Mouse (Mus musculus) activated CD4-positive, CD25-positive, alpha-beta regulatory T cell, adult 9 weeks (primary cell): ENCODE data around the gene Wasf3. TPM values are rescaled to one million over a fixed set of nuclear protein-coding genes. Genes with fewer than 3 reads are reported as not detected.

ENCODE experiments used
- polyA plus RNA-seq: library from polyadenylated mRNA; unstranded; fragments of 100-300 nt; shearing (Covaris generic); gene quantifications from one replicate; pipeline ENCODE4 v1.2.1, GENCODE M21; 2017

The Wasf3 gene
- not detected for polyA plus RNA-seq

GRCm38 (mm10) chr5:146384935-146385591 lies at the start of gene Wasf3:
TSS of gene Wasf3 (plus strand) at chr5:146384985.

GRCm38 (mm10) chr5:146481665-146482064 lies 96.9 kb downstream of the Wasf3 start, which contains the start of gene Gm6408:
TSS of gene Gm6408 (plus strand) at chr5:146481965.

GRCm38 (mm10) chr5:146491063-146491462 lies 106.3 kb downstream of the Wasf3 start, which contains the start of gene Gm6370:
TSS of gene Gm6370 (plus strand) at chr5:146491363.

GRCm38 (mm10) chr5:146502099-146502498 lies 117.3 kb downstream of the Wasf3 start, which contains the start of gene 4930449I24Rik:
TSS of gene 4930449I24Rik (plus strand) at chr5:146502399.

GRCm38 (mm10) chr5:146513823-146514222 lies 129.0 kb downstream of the Wasf3 start, which contains the start of gene Gm3402:
TSS of gene Gm3402 (plus strand) at chr5:146514123.

Other genes starting within 250 kb of the Wasf3 start
- gene Gm5565, start 224.4 kb upstream of the Wasf3 start, polyA plus RNA-seq = not detected
- gene Gm6309, start 214.3 kb upstream of the Wasf3 start, polyA plus RNA-seq = not detected
- 0.84 TPM for gene 1700001J03Rik, start 199.7 kb upstream of the Wasf3 start, polyA plus RNA-seq
- gene Rnf6, start 163.4 kb upstream of the Wasf3 start, polyA plus RNA-seq = 87.5 TPM
- 7.2 TPM for gene Cdk8, start 153.8 kb upstream of the Wasf3 start, polyA plus RNA-seq
- gene Gm6408, start 97.0 kb downstream of the Wasf3 start, polyA plus RNA-seq = not detected
- not detected for gene Gm6370, start 106.4 kb downstream of the Wasf3 start, polyA plus RNA-seq
- gene 4930449I24Rik, start 117.4 kb downstream of the Wasf3 start, polyA plus RNA-seq = not detected
- gene Gm3402, start 129.1 kb downstream of the Wasf3 start, polyA plus RNA-seq = not detected
- not detected for gene Gm3404, start 140.8 kb downstream of the Wasf3 start, polyA plus RNA-seq
- not detected for gene Gm3409, start 152.7 kb downstream of the Wasf3 start, polyA plus RNA-seq
- not detected for gene Gm3415, start 171.2 kb downstream of the Wasf3 start, polyA plus RNA-seq
- not detected for gene Gpr12, start 200.3 kb downstream of the Wasf3 start, polyA plus RNA-seq